Mouse (Mus musculus): ENCODE data around the gene Sprr2a1.
"Not testable (repeated sequence)": the region's sequence is repeated elsewhere in the genome, so short reads cannot be mapped to it uniquely, and the experiment has no call there.

Gene Sprr2a1

GRCm38 (mm10) chr3:92215569-92215968 is at the start of gene Sprr2a1, which contains the start of gene Sprr2a2:
Sprr2a1 (plus strand) TSS chr3:92215799.
Sprr2a2 (plus strand) TSS chr3:92215920.
- in situ Hi-C loops (cut with MboI; ENCODE audit: unreplicated experiment in 2 of 2) = not testable (repeated sequence)

GRCm38 (mm10) chr3:92169847-92170246 is 45.8 kb upstream of the Sprr2a1 start:
- in situ Hi-C loops (cut with MboI; ENCODE audit: unreplicated experiment in 2 of 2) = loop anchor here in 1 of 2 experiments (25.0 kb wide), 1 partner anchor 1442 kb away; no protein-coding TSS in a partner anchor

- in situ Hi-C loops (cut with MboI; ENCODE audit: unreplicated experiment in 2 of 2) = no loop called here
Observed at GRCm38 (mm10) chr3:92176880-92177279, 38.7 kb upstream of the Sprr2a1 start.

- in situ Hi-C loops (cut with MboI; ENCODE audit: unreplicated experiment in 2 of 2) = no loop called here
Observed at GRCm38 (mm10) chr3:92195512-92196200, 19.9 kb upstream of the Sprr2a1 start.

GRCm38 (mm10) chr3:92211133-92211925 is 4.3 kb upstream of the Sprr2a1 start:
- in situ Hi-C loops (cut with MboI; ENCODE audit: unreplicated experiment in 2 of 2) = not testable (repeated sequence)

- in situ Hi-C loops (cut with MboI; ENCODE audit: unreplicated experiment in 2 of 2) = not testable (repeated sequence)
Observed at GRCm38 (mm10) chr3:92212059-92212458, 3.5 kb upstream of the Sprr2a1 start.

- in situ Hi-C loops (cut with MboI; ENCODE audit: unreplicated experiment in 2 of 2) = not testable (repeated sequence)
Observed at GRCm38 (mm10) chr3:92213651-92214050, 1.9 kb upstream of the Sprr2a1 start.

- in situ Hi-C loops (cut with MboI; ENCODE audit: unreplicated experiment in 2 of 2) = not testable (repeated sequence)
Observed at GRCm38 (mm10) chr3:92219031-92219430, 3.4 kb downstream of the Sprr2a1 start.

- in situ Hi-C loops (cut with MboI; ENCODE audit: unreplicated experiment in 2 of 2) = not testable (repeated sequence)
Observed at GRCm38 (mm10) chr3:92223708-92224107, 8.1 kb downstream of the Sprr2a1 start.

GRCm38 (mm10) chr3:92227410-92227809 is 11.8 kb downstream of the Sprr2a1 start:
- in situ Hi-C loops (cut with MboI; ENCODE audit: unreplicated experiment in 2 of 2) = not testable (repeated sequence)

GRCm38 (mm10) chr3:92236463-92237189 is 21.0 kb downstream of the Sprr2a1 start:
- in situ Hi-C loops (cut with MboI; ENCODE audit: unreplicated experiment in 2 of 2) = not testable (repeated sequence)

- in situ Hi-C loops (cut with MboI; ENCODE audit: unreplicated experiment in 2 of 2) = not testable (repeated sequence)
Observed at GRCm38 (mm10) chr3:92238736-92239135, 23.1 kb downstream of the Sprr2a1 start.

- in situ Hi-C loops (cut with MboI; ENCODE audit: unreplicated experiment in 2 of 2) = not testable (repeated sequence)
Observed at GRCm38 (mm10) chr3:92239197-92239596, 23.6 kb downstream of the Sprr2a1 start.

GRCm38 (mm10) chr3:92244833-92245232 is 29.2 kb downstream of the Sprr2a1 start:
- in situ Hi-C loops (cut with MboI; ENCODE audit: unreplicated experiment in 2 of 2) = not testable (repeated sequence)

GRCm38 (mm10) chr3:92246245-92246644 is 30.6 kb downstream of the Sprr2a1 start:
- in situ Hi-C loops (cut with MboI; ENCODE audit: unreplicated experiment in 2 of 2) = not testable (repeated sequence)

- in situ Hi-C loops (cut with MboI; ENCODE audit: unreplicated experiment in 2 of 2) = not testable (repeated sequence)
Observed at GRCm38 (mm10) chr3:92248494-92248893, 32.9 kb downstream of the Sprr2a1 start.

GRCm38 (mm10) chr3:92250450-92250849 is 34.9 kb downstream of the Sprr2a1 start:
- in situ Hi-C loops (cut with MboI; ENCODE audit: unreplicated experiment in 2 of 2) = not testable (repeated sequence)

- in situ Hi-C loops (cut with MboI; ENCODE audit: unreplicated experiment in 2 of 2) = not testable (repeated sequence)
Observed at GRCm38 (mm10) chr3:92253860-92254259, 38.3 kb downstream of the Sprr2a1 start.

- in situ Hi-C loops (cut with MboI; ENCODE audit: unreplicated experiment in 2 of 2) = not testable (repeated sequence)
Observed at GRCm38 (mm10) chr3:92258526-92258925, 42.9 kb downstream of the Sprr2a1 start.

GRCm38 (mm10) chr3:92263462-92263861 is 47.9 kb downstream of the Sprr2a1 start:
- in situ Hi-C loops (cut with MboI; ENCODE audit: unreplicated experiment in 2 of 2) = not testable (repeated sequence)

All from v-Abl transformed pro-B cells (cell line).